Mouse (Mus musculus) testis, postnatal 14 days (tissue): ENCODE measurements around the gene Glce.

Experiments used
- DNase-seq: peaks from one replicate; pipeline ENCODE4 v3.0.0; 2021; ENCODE audit warnings: low spot score

Glce gene

GRCm38 (mm10) chr9:62123496-62123895 is 1.0 kb upstream of the Glce start:
- no peak for DNase-seq

GRCm38 (mm10) chr9:62121551-62122447 is 656 bp downstream of the Glce start:
- peak; percentile 19 for DNase-seq

- no peak for DNase-seq
These were observed 3.7 kb downstream of the Glce start for GRCm38 (mm10) chr9:62118754-62119153.

GRCm38 (mm10) chr9:62115826-62116225 is 6.6 kb downstream of the Glce start:
- no peak for DNase-seq

- no peak for DNase-seq
These were observed 25.9 kb downstream of the Glce start for GRCm38 (mm10) chr9:62096603-62097002.

GRCm38 (mm10) chr9:62091604-62092003 is 30.9 kb downstream of the Glce start:
- DNase-seq, result no peak

GRCm38 (mm10) chr9:62085548-62085947 is 36.9 kb downstream of the Glce start:
- no peak for DNase-seq

- no peak for DNase-seq
These were observed 37.6 kb downstream of the Glce start for GRCm38 (mm10) chr9:62084896-62085295.

- no peak for DNase-seq
These were observed 39.5 kb downstream of the Glce start for GRCm38 (mm10) chr9:62082986-62083385.

GRCm38 (mm10) chr9:62081542-62081941 is 40.9 kb downstream of the Glce start:
- DNase-seq, result no peak

- no peak for DNase-seq
These were observed 42.3 kb downstream of the Glce start for GRCm38 (mm10) chr9:62080028-62080760.

- DNase-seq, result no peak
These were observed 60.2 kb downstream of the Glce start for GRCm38 (mm10) chr9:62062234-62062633.

GRCm38 (mm10) chr9:62060431-62060830 is 62.0 kb downstream of the Glce start:
- DNase-seq, result no peak

- DNase-seq, result no peak
These were observed 62.5 kb downstream of the Glce start for GRCm38 (mm10) chr9:62059941-62060340.

- no peak for DNase-seq
These were observed 64.5 kb downstream of the Glce start for GRCm38 (mm10) chr9:62057881-62058506.

- no peak for DNase-seq
These were observed 66.2 kb downstream of the Glce start for GRCm38 (mm10) chr9:62056206-62056605.

- DNase-seq, result no peak
These were observed 71.7 kb downstream of the Glce start for GRCm38 (mm10) chr9:62050801-62051200.

GRCm38 (mm10) chr9:62049166-62049565 is 73.3 kb downstream of the Glce start:
- no peak for DNase-seq

- DNase-seq, result no peak
These were observed 80.3 kb downstream of the Glce start for GRCm38 (mm10) chr9:62042167-62042566.

GRCm38 (mm10) chr9:62040008-62040608 is 82.3 kb downstream of the Glce start:
- peak; percentile 80 for DNase-seq

GRCm38 (mm10) chr9:62035806-62036205 is 86.6 kb downstream of the Glce start:
- no peak for DNase-seq

GRCm38 (mm10) chr9:62032206-62032605 is 90.2 kb downstream of the Glce start:
- no peak for DNase-seq
